Mouse (Mus musculus) liver, postnatal 0 days (tissue): ENCODE results near the gene Pick1. TPM values are rescaled to one million over a fixed set of nuclear protein-coding genes. Genes with fewer than 3 reads are reported as not detected.

ENCODE experiments used
- ATAC-seq: fragments of 200-750 bp; cut with Nextera tagmentation; 2 replicates; pipeline ENCODE4 v1.8.0; 2017; ENCODE audit warnings: mild to moderate bottlenecking, moderate library complexity
- DNase-seq: peaks from one replicate; pipeline ENCODE4 v3.0.0-alpha.2; 2016
- H3K27ac ChIP-seq: fragments of 300-500 bp; sonication (generic); 2 replicates; pipeline ENCODE4 v1.5.1; 2014; ENCODE audit warnings: antibody characterized with exemption, moderate library complexity, mild to moderate bottlenecking, low read depth
- H3K27me3 ChIP-seq: fragments of 300-500 bp; sonication (generic); 2 replicates; pipeline ENCODE4 v1.6.1; 2014; ENCODE audit warnings: low read length, control low read depth, mixed read lengths; ENCODE audit not compliant: insufficient read depth
- H3K36me3 ChIP-seq: fragments of 300-500 bp; sonication (generic); replicated peaks from 2 replicates; pipeline ENCODE4 v1.6.1; 2014; ENCODE audit warnings: mild to moderate bottlenecking, control low read depth, low read length, moderate library complexity, mixed read lengths; ENCODE audit not compliant: insufficient read depth
- H3K4me1 ChIP-seq: fragments of 300-500 bp; sonication (generic); 2 replicates; pipeline ENCODE4 v1.6.1; 2014; ENCODE audit warnings: antibody characterized with exemption, mild to moderate bottlenecking, control low read depth; ENCODE audit not compliant: insufficient read depth
- H3K4me2 ChIP-seq: fragments of 300-500 bp; sonication (generic); 2 replicates; pipeline ENCODE4 v1.6.1; 2014; ENCODE audit warnings: low read depth, mild to moderate bottlenecking, low read length, moderate library complexity, mixed read lengths
- H3K4me3 ChIP-seq: fragments of 300-500 bp; sonication (generic); 2 replicates; pipeline ENCODE4 v1.5.1; 2014; ENCODE audit warnings: low read depth, low read length
- H3K9ac ChIP-seq: fragments of 300-500 bp; sonication (generic); replicated peaks from 2 replicates; pipeline ENCODE4 v1.6.1; 2014; ENCODE audit warnings: mild to moderate bottlenecking, moderate library complexity
- H3K9me3 ChIP-seq: fragments of 300-500 bp; sonication (generic); 2 replicates; pipeline ENCODE4 v1.6.1; 2016; ENCODE audit warnings: mild to moderate bottlenecking, control low read depth, low read length, mixed read lengths
- CTCF ChIP-seq: sonication (generic); IDR thresholded peaks from 2 replicates; pipeline ENCODE4 v1.5.1; 2016; ENCODE audit warnings: antibody characterized with exemption, low read depth
- EP300 ChIP-seq: IDR thresholded peaks from 2 replicates; pipeline ENCODE4 v1.6.1; 2016; ENCODE audit warnings: antibody characterized with exemption, low read depth, mild to moderate bottlenecking
- WGBS: fragments of 180-500 bp; shearing (Covaris S2); extraction: QIAGEN DNeasy Blood & Tissue Kit; methylation state at CpG from one replicate; pipeline ENCODE4 v1.1.7; 2014; ENCODE audit not compliant: insufficient replicate concordance; 5-methylcytosine and 5-hydroxymethylcytosine counted together
- polyA plus RNA-seq: library from polyadenylated mRNA; unstranded; fragments of >200 nt; fragmentation: Nextera tagmentation; extraction: Ambion mirVana; gene quantifications from 2 replicates; pipeline ENCODE4 v1.2.1, GENCODE M21; 2015

The Pick1 gene
- polyA plus RNA-seq, 1 experiment from 2014 or later: 12.2 TPM

- no peaks in the 10 kb centered on the region for H3K36me3 ChIP-seq
- H3K4me3 ChIP-seq: no peak overlapping the region
- no peaks in the 10 kb centered on the region for H3K4me1 ChIP-seq
- H3K9ac ChIP-seq: no peak overlapping the region
- H3K27ac ChIP-seq: no peak overlapping the region
- ATAC-seq (no peak), DNase-seq (no peak)
- 73% methylated on average over 6 of the region's 6 CpGs for WGBS
- H3K27me3 ChIP-seq: no peaks in the 10 kb centered on the region
- no peak overlapping the region for H3K4me2 ChIP-seq
- TF ChIP-seq CTCF (no peak), EP300 (no peak)
- no peaks in the 10 kb centered on the region for H3K9me3 ChIP-seq
These were observed 20.8 kb upstream of the Pick1 start for GRCm38 (mm10) chr15:79208211-79208610.

GRCm38 (mm10) chr15:79208758-79209439, 20.1 kb upstream of the Pick1 start:
- ATAC-seq (no peak), DNase-seq (no peak)
- TF ChIP-seq EP300: no peak
- TF ChIP-seq CTCF: no peak
- Histone ChIP-seq H3K36me3 (no peaks in the 10 kb centered on the region), H3K27me3 (no peaks in the 10 kb centered on the region), H3K9me3 (no peaks in the 10 kb centered on the region), H3K4me3 (no peak overlapping the region), H3K9ac (no peak overlapping the region), H3K27ac (no peak overlapping the region), H3K4me1 (no peaks in the 10 kb centered on the region), H3K4me2 (0 out of 2 replicates have a peak overlapping the region, but pooled peaks have one; percentile 11)
- 56% methylated on average over 26 of the region's 27 CpGs for WGBS

DNA sequence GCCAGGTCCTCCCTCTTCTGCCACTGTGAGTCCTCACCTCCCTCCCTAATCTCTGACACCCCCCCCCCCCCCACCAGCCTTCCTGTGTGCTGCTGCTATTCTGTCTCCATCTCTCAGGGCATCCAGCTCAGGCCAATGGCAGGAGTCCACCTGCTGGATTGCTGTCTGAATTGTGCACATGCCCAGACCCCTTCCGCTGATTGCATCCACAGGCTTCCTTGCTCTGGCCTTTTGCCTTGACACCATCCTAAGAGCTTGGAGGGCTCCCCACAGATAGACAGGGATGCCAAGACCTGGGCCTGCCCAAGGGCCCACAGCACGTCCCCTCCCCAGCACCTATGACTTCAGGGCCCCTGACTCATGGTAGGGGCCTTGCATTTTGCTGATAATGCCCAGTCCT, 18.6 kb upstream of the Pick1 start:
- Histone ChIP-seq H3K4me2 (no peak overlapping the region), H3K4me3 (no peak overlapping the region), H3K36me3 (no peaks in the 10 kb centered on the region), H3K9me3 (no peaks in the 10 kb centered on the region), H3K9ac (no peak overlapping the region), H3K4me1 (no peaks in the 10 kb centered on the region), H3K27ac (no peak overlapping the region), H3K27me3 (no peaks in the 10 kb centered on the region)
- TF ChIP-seq CTCF: no peak
- TF ChIP-seq EP300: no peak
- no peak for DNase-seq
- WGBS: 73% methylated on average over 2 of the region's 2 CpGs
- ATAC-seq: no peak

DNA sequence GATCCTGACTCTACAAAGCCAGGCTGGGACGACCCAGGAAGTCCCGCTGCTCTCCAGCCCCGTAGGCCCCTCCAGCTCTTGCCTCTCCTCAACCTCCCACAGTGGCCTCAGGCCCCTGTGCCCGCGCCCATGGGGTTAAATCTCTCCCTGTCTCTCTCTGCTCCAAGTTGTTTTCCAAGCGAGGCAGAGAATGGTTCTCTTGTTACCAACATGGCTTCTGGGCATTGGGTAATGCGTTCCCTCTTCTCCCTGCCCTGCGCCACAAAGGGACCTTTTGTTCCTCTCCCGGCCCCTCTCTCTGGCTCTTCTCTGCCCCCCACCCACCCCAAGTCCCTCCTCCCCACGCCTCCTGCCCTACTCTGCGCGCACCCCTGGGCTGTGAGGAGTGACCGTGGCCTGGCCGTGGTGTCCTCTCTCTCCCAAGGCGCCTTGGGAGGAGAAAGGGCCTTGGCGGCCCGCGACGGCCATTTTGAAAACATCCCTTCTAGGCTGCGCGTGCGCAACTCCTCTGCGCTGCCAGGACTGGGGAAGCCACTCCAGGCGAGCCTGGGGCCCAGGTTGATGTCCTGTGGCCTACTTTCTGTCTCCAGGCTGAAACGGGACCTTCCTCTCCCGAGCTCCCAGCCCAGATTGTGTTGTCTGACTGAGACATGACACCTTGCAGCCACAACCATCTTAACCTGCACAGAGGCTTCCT, 16.1 kb upstream of the Pick1 start:
- ATAC-seq: no peak
- H3K27ac ChIP-seq: no peak overlapping the region
- H3K27me3 ChIP-seq: no peaks in the 10 kb centered on the region
- H3K9me3 ChIP-seq: no peaks in the 10 kb centered on the region
- no peak overlapping the region for H3K4me2 ChIP-seq
- no peaks in the 10 kb centered on the region for H3K4me1 ChIP-seq
- H3K36me3 ChIP-seq: no peaks in the 10 kb centered on the region
- 89% methylated on average over 26 of the region's 26 CpGs for WGBS
- DNase-seq: no peak
- H3K4me3 ChIP-seq: no peak overlapping the region
- H3K9ac ChIP-seq: no peak overlapping the region
- TF ChIP-seq CTCF (no peak), EP300 (no peak)

DNA sequence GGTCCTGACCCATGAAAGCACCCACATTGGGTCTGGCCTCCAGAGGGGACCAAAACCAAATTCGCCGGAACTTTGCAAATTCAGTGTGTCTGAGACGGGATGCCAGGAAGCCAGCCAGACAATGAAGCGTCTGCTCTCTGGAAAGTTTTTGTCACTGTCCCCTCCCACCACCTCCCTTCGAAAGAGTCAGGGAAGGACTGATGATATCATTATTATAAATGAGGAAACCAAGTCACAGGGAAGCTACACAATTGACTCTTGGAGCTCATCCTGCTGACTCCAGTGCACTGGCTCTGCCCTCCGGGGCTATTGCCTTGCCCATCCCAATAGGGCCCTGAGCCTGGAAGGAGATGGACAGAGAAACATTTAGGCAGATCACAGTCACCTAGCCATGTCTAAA, 15.4 kb upstream of the Pick1 start:
- H3K4me3 ChIP-seq: no peak overlapping the region
- H3K27ac ChIP-seq: no peak overlapping the region
- DNase-seq (no peak), ATAC-seq (no peak)
- WGBS: 76% methylated on average over 6 of the region's 6 CpGs
- H3K4me2 ChIP-seq: no peak overlapping the region
- H3K9ac ChIP-seq: no peak overlapping the region
- no peaks in the 10 kb centered on the region for H3K36me3 ChIP-seq
- H3K9me3 ChIP-seq: no peaks in the 10 kb centered on the region
- TF ChIP-seq EP300 (no peak), CTCF (no peak)
- no peaks in the 10 kb centered on the region for H3K4me1 ChIP-seq
- no peaks in the 10 kb centered on the region for H3K27me3 ChIP-seq

DNA sequence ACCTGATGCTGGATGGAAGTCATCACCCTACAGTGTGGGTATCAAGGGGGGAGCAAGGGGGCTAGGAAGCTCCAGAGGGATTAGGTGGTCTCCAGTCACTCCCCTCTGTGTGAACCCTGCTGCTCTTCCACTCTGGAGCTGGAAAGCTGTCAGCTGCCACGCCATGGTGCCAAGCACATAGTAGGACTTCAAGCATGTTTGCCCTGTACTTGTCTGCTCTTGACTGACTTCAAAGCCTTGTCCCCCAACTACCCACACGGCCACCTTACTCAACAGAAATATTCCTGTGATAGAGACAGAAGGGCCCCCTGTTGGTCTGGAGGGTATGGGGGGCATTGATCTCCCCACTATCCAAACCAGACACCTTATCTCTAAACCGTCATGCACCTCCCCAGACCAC, 12.8 kb upstream of the Pick1 start:
- Histone ChIP-seq H3K9ac (no peak overlapping the region), H3K4me2 (no peak overlapping the region), H3K4me1 (no peaks in the 10 kb centered on the region), H3K27me3 (no peaks in the 10 kb centered on the region), H3K9me3 (no peaks in the 10 kb centered on the region), H3K27ac (no peak overlapping the region), H3K36me3 (no peaks in the 10 kb centered on the region), H3K4me3 (no peak overlapping the region)
- no peak for TF ChIP-seq EP300
- TF ChIP-seq CTCF: no peak
- no peak for DNase-seq
- 50% methylated on average over 3 of the region's 3 CpGs for WGBS
- ATAC-seq: no peak
